Mouse (Mus musculus): ENCODE measurements at regions not wholly inside any gene's neighbourhood (a gene's known extent, or its start where the extent isn't known, plus 50 kb on each side); places are given as distances from the start of the nearest gene placed in this dataset.
"Not testable (repeated sequence)": the region's sequence is repeated elsewhere in the genome, so short reads cannot be mapped to it uniquely, and the experiment has no call there.

DNA sequence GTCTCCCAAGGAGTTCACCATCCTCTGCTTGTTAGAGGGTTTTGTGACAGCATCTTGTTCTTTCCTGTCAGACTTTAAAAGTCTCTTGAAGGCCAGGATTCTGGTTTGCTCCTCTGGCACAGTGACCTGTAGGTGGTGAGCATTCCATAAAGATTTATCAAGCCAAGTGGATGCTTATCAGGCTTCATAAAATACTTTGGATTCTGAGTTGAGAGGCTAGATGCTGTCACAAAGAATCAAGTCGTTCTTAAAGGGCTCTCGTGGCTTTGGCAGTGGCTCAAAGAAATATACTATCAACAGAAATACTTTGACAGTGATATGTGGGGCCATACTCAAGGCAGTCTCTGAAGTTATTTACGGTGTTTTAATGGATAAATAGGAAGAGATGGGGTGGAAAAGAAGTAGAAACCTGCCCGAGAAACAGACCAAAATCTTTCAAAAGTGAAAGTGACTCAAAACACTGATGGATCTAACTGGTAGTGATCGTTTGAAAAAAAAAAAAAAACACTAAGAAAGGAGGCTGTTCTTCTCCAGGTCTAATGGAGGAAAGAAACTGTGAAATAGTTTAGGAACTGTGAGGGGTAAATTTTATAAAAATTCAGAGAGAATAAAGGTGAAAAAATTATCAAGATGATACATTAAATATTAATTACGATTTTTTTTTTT, 273.2 kb upstream of the Pfkp start:
- no peaks in the 10 kb centered on the region for H3K27me3 ChIP-seq (replicated peaks)
- TF ChIP-seq FLI1 (IDR thresholded peaks at IDR 0.05; ENCODE audit: low read length) (no peak), GATA1 (IDR thresholded peaks at IDR 0.05; ENCODE audit: borderline replicate concordance, low read length) (no peak)
- H3K4me1 ChIP-seq = no peaks in the 10 kb centered on the region
- no peak overlapping the region for H3K4me3 ChIP-seq (replicated peaks)
- no peaks in the 10 kb centered on the region for H3K36me3 ChIP-seq (replicated peaks; ENCODE audit: low read length)
- no peaks in the 10 kb centered on the region for H3K9me3 ChIP-seq

- TF ChIP-seq FLI1 (IDR thresholded peaks at IDR 0.05; ENCODE audit: low read length) = no peak
- TF ChIP-seq GATA1 (IDR thresholded peaks at IDR 0.05; ENCODE audit: borderline replicate concordance, low read length) = no peak
- no peaks in the 10 kb centered on the region for H3K36me3 ChIP-seq (replicated peaks; ENCODE audit: low read length)
- no peaks in the 10 kb centered on the region for H3K27me3 ChIP-seq (replicated peaks)
- no peak overlapping the region for H3K4me3 ChIP-seq (replicated peaks)
- H3K4me1 ChIP-seq = no peaks in the 10 kb centered on the region
- H3K9me3 ChIP-seq = no peaks in the 10 kb centered on the region
Measured at GRCm38 (mm10) chr13:6906000-6906399, 257.4 kb upstream of the Pfkp start.

DNA sequence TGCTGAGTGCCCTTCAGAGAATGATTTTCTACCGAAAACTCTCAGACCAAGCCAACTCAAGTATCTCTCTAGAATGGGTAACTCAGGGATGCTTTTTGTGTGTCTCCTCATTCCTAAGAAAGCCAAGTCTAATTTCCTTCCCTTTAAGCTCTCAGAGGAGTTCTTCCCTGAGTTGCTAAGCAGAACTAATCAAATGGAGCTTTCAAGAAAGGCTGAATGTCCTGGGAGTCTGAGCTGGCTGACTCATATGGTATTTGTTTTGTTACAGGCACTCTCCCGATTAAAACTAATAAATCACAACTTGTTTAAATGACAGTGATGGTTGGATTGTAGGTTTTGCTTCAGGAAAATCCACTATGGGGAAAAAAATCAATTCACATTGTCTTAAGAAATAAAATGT, 253.1 kb upstream of the Pfkp start:
- Histone ChIP-seq H3K27me3 (replicated peaks) (no peaks in the 10 kb centered on the region), H3K4me3 (replicated peaks) (no peak overlapping the region), H3K36me3 (replicated peaks; ENCODE audit: low read length) (no peaks in the 10 kb centered on the region), H3K4me1 (peaks cover 3% of the 10 kb centered on the region; the same call in 1 of the 2 replicates), H3K9me3 (no peaks in the 10 kb centered on the region)
- TF ChIP-seq FLI1 (IDR thresholded peaks at IDR 0.05; ENCODE audit: low read length) (no peak), GATA1 (IDR thresholded peaks at IDR 0.05; ENCODE audit: borderline replicate concordance, low read length) (no peak)

DNA sequence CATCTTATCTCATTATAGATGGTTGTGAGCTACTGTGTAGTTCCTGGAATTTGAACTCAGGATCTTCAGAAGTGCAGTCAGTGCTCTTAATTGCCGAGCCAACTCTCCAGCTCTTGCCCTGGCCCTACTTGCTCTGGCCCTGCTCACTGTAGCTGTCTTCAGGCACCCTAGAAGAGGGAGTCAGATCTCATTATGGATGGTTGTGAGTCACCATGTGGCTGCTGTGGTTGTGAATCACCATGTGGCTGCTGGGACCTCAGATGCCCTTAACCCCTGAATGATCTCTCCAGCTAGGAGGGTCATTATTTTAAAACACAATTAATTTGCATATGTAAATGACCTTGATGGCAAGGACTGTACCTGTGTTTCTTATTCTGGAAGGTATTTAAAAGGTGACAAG, 249.1 kb upstream of the Pfkp start:
- Histone ChIP-seq H3K4me1 (peaks cover 3% of the 10 kb centered on the region; the same call in 1 of the 2 replicates), H3K36me3 (replicated peaks; ENCODE audit: low read length) (no peaks in the 10 kb centered on the region), H3K9me3 (no peaks in the 10 kb centered on the region), H3K4me3 (replicated peaks) (no peak overlapping the region), H3K27me3 (replicated peaks) (no peaks in the 10 kb centered on the region)
- no peak for TF ChIP-seq FLI1 (IDR thresholded peaks at IDR 0.05; ENCODE audit: low read length)
- TF ChIP-seq GATA1 (IDR thresholded peaks at IDR 0.05; ENCODE audit: borderline replicate concordance, low read length) = no peak

GRCm38 (mm10) chr13:6891458-6892076, 243.0 kb upstream of the Pfkp start:
- no peaks in the 10 kb centered on the region for H3K4me1 ChIP-seq

GRCm38 (mm10) chr13:6889446-6889845, 240.9 kb upstream of the Pfkp start:
- H3K27me3 ChIP-seq (replicated peaks); H3K4me3 ChIP-seq (replicated peaks); H3K9me3 ChIP-seq; H3K36me3 ChIP-seq (replicated peaks; ENCODE audit: low read length); H3K4me1 ChIP-seq: not testable (repeated sequence)

More at GRCm38 (mm10) chr13:6891458-6892076, 243.0 kb upstream of the Pfkp start:
- no peaks in the 10 kb centered on the region; the same call in 1 of the 2 replicates for H3K9me3 ChIP-seq
- TF ChIP-seq FLI1 (IDR thresholded peaks at IDR 0.05; ENCODE audit: low read length) (no peak), GATA1 (IDR thresholded peaks at IDR 0.05; ENCODE audit: borderline replicate concordance, low read length) (no peak)
- H3K27me3 ChIP-seq (replicated peaks) = no peaks in the 10 kb centered on the region
- no peak overlapping the region for H3K4me3 ChIP-seq (replicated peaks)
- no peaks in the 10 kb centered on the region for H3K36me3 ChIP-seq (replicated peaks; ENCODE audit: low read length)

GRCm38 (mm10) chr13:6888381-6888780, 239.8 kb upstream of the Pfkp start:
- Histone ChIP-seq H3K4me1 (no peaks in the 10 kb centered on the region), H3K36me3 (replicated peaks; ENCODE audit: low read length) (no peaks in the 10 kb centered on the region), H3K27me3 (replicated peaks) (no peaks in the 10 kb centered on the region), H3K4me3 (replicated peaks) (no peak overlapping the region), H3K9me3 (no peaks in the 10 kb centered on the region; the same call in 1 of the 2 replicates)
- TF ChIP-seq FLI1 (IDR thresholded peaks at IDR 0.05; ENCODE audit: low read length) (no peak), GATA1 (IDR thresholded peaks at IDR 0.05; ENCODE audit: borderline replicate concordance, low read length) (no peak)

GRCm38 (mm10) chr13:6877018-6877901, 228.7 kb upstream of the Pfkp start:
- H3K36me3 ChIP-seq (replicated peaks; ENCODE audit: low read length) = no peaks in the 10 kb centered on the region
- H3K9me3 ChIP-seq = no peaks in the 10 kb centered on the region
- H3K4me3 ChIP-seq (replicated peaks) = no peak overlapping the region
- H3K4me1 ChIP-seq = no peaks in the 10 kb centered on the region
- H3K27me3 ChIP-seq (replicated peaks) = peaks cover 2% of the 10 kb centered on the region
- TF ChIP-seq GATA1 (IDR thresholded peaks at IDR 0.05; ENCODE audit: borderline replicate concordance, low read length) (no peak), FLI1 (IDR thresholded peaks at IDR 0.05; ENCODE audit: low read length) (no peak)

DNA sequence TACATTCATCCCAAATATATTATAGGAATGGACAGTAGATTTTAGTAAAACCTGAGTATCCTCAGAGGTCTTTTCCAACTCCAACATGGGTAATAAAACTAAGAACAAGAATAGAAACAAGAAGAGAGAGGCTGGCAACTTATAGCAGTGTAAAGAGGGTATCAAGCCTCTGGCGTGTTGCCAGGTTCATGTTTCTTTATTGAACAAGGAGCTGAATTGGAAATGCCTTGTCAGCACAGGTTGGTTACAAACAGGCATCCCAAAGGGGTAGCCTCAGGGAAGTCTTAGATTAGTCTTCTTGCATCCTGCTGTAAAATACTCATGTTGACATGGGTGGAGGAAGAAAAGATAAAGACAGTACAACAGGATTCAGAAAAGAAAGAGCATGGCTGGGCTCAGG, 213.6 kb upstream of the Pfkp start:
- Histone ChIP-seq H3K4me1 (peaks cover 8% of the 10 kb centered on the region), H3K27me3 (replicated peaks) (no peaks in the 10 kb centered on the region), H3K36me3 (replicated peaks; ENCODE audit: low read length) (no peaks in the 10 kb centered on the region), H3K4me3 (replicated peaks) (no peak overlapping the region), H3K9me3 (no peaks in the 10 kb centered on the region)
- TF ChIP-seq GATA1 (IDR thresholded peaks at IDR 0.05; ENCODE audit: borderline replicate concordance, low read length) (no peak), FLI1 (IDR thresholded peaks at IDR 0.05; ENCODE audit: low read length) (no peak)

GRCm38 (mm10) chr13:6859551-6859950, 211.0 kb upstream of the Pfkp start:
- no peak for TF ChIP-seq FLI1 (IDR thresholded peaks at IDR 0.05; ENCODE audit: low read length)
- no peak for TF ChIP-seq GATA1 (IDR thresholded peaks at IDR 0.05; ENCODE audit: borderline replicate concordance, low read length)

More at GRCm38 (mm10) chr13:6859551-6859950, 211.0 kb upstream of the Pfkp start:
- Histone ChIP-seq H3K4me3 (replicated peaks) (no peak overlapping the region), H3K36me3 (replicated peaks; ENCODE audit: low read length) (no peaks in the 10 kb centered on the region), H3K4me1 (peaks cover 12% of the 10 kb centered on the region), H3K27me3 (replicated peaks) (no peaks in the 10 kb centered on the region), H3K9me3 (no peaks in the 10 kb centered on the region)
